Mouse (Mus musculus): Measurements from ENCODE around the gene Tusc2. TPM values are rescaled to one million over a fixed set of nuclear protein-coding genes. Genes with fewer than 3 reads are reported as not detected.

Tusc2 gene
- polyA plus RNA-seq, 1 experiment from 2014 or later = 87.1 TPM

- no peaks in the 10 kb centered on the region for H3K9me3 ChIP-seq
- H3K4me3 ChIP-seq = peak overlapping the region; percentile 73; the same call in 1 of the 2 replicates
- H3K36me3 ChIP-seq = peaks cover 56% of the 10 kb centered on the region
- no peaks in the 10 kb centered on the region for H3K27me3 ChIP-seq (ENCODE audit: insufficient read depth, poor library complexity, severe bottlenecking)
- DNase-seq (ENCODE audit: low spot score) = no peak
- H3K27ac ChIP-seq = no peak overlapping the region
- peaks cover 62% of the 10 kb centered on the region for H3K4me1 ChIP-seq (replicated peaks)
- 94% methylated on average over 8 of the region's 8 CpGs for WGBS
Measured at GRCm38 (mm10) chr9:107539940-107540339, 23.1 kb upstream of the Tusc2 start.

- no peak for DNase-seq (ENCODE audit: low spot score)
- Histone ChIP-seq H3K27ac (no peak overlapping the region), H3K27me3 (ENCODE audit: insufficient read depth, poor library complexity, severe bottlenecking) (no peaks in the 10 kb centered on the region), H3K9me3 (no peaks in the 10 kb centered on the region), H3K4me3 (peak overlapping the region; percentile 73), H3K36me3 (peaks cover 61% of the 10 kb centered on the region), H3K4me1 (replicated peaks) (peaks cover 59% of the 10 kb centered on the region)
- 80% methylated on average over 4 of the region's 4 CpGs for WGBS
Measured at GRCm38 (mm10) chr9:107540420-107540819, 22.6 kb upstream of the Tusc2 start.

- WGBS = 40% methylated on average over 10 of the region's 10 CpGs
- H3K9me3 ChIP-seq = no peaks in the 10 kb centered on the region
- H3K27ac ChIP-seq = peak overlapping the region; percentile 90; the same call in 1 of the 2 replicates
- DNase-seq (ENCODE audit: low spot score) = no peak
- peak overlapping the region; percentile 73 for H3K4me3 ChIP-seq
- H3K27me3 ChIP-seq (ENCODE audit: insufficient read depth, poor library complexity, severe bottlenecking) = no peaks in the 10 kb centered on the region
- peaks cover 58% of the 10 kb centered on the region for H3K4me1 ChIP-seq (replicated peaks)
- H3K36me3 ChIP-seq = peaks cover 61% of the 10 kb centered on the region
Measured at GRCm38 (mm10) chr9:107541005-107541404, 22.1 kb upstream of the Tusc2 start.

- H3K27me3 ChIP-seq (ENCODE audit: insufficient read depth, poor library complexity, severe bottlenecking) = no peaks in the 10 kb centered on the region
- no peaks in the 10 kb centered on the region for H3K9me3 ChIP-seq
- DNase-seq (ENCODE audit: low spot score) = peak; percentile 96
- peak within 1 kb of the TSS; percentile 73 for H3K4me3 ChIP-seq
- H3K4me1 ChIP-seq (replicated peaks) = peaks cover 55% of the 10 kb centered on the region
- peak within 1 kb of the TSS; percentile 90 for H3K27ac ChIP-seq
- H3K36me3 ChIP-seq = peaks cover 57% of the 10 kb centered on the region
- under 1% methylated on average over 46 of the region's 46 CpGs for WGBS
Measured at GRCm38 (mm10) chr9:107541474-107542351, 21.3 kb upstream of the Tusc2 start, which contains the start of the genes Cyb561d2 and Nprl2. Gene Cyb561d2 (minus strand): TSS chr9:107542193. Gene Nprl2 (plus strand): TSS chr9:107542226.

- Histone ChIP-seq H3K4me3 (peak overlapping the region; percentile 73), H3K27me3 (ENCODE audit: insufficient read depth, poor library complexity, severe bottlenecking) (peaks cover under 1% of the 10 kb centered on the region; the same call in 1 of the 2 replicates), H3K4me1 (replicated peaks) (peaks cover 55% of the 10 kb centered on the region), H3K9me3 (no peaks in the 10 kb centered on the region), H3K27ac (peak overlapping the region; percentile 90), H3K36me3 (peaks cover 56% of the 10 kb centered on the region)
- no peak for DNase-seq (ENCODE audit: low spot score)
- 1% methylated on average over 11 of the region's 11 CpGs for WGBS
Measured at GRCm38 (mm10) chr9:107542352-107542686, 20.7 kb upstream of the Tusc2 start.

GRCm38 (mm10) chr9:107542721-107543120 is 20.3 kb upstream of the Tusc2 start:
- peaks cover 52% of the 10 kb centered on the region for H3K36me3 ChIP-seq
- H3K27me3 ChIP-seq (ENCODE audit: insufficient read depth, poor library complexity, severe bottlenecking) = peaks cover 5% of the 10 kb centered on the region; the same call in 1 of the 2 replicates
- H3K9me3 ChIP-seq = no peaks in the 10 kb centered on the region
- no peak for DNase-seq (ENCODE audit: low spot score)
- WGBS = 54% methylated on average over 8 of the region's 8 CpGs
- H3K27ac ChIP-seq = peak overlapping the region; percentile 90; the same call in 1 of the 2 replicates
- H3K4me3 ChIP-seq = peak overlapping the region; percentile 73
- peaks cover 55% of the 10 kb centered on the region for H3K4me1 ChIP-seq (replicated peaks)

- Histone ChIP-seq H3K36me3 (peaks cover 47% of the 10 kb centered on the region), H3K4me1 (replicated peaks) (peaks cover 57% of the 10 kb centered on the region), H3K4me3 (peak overlapping the region; percentile 73), H3K9me3 (no peaks in the 10 kb centered on the region), H3K27ac (no peak overlapping the region; the same call in 1 of the 2 replicates), H3K27me3 (ENCODE audit: insufficient read depth, poor library complexity, severe bottlenecking) (peaks cover 10% of the 10 kb centered on the region)
- 86% methylated on average over 11 of the region's 11 CpGs for WGBS
- DNase-seq (ENCODE audit: low spot score) = no peak
Measured at GRCm38 (mm10) chr9:107543299-107543698, 19.8 kb upstream of the Tusc2 start.

GRCm38 (mm10) chr9:107544196-107544700 is 18.8 kb upstream of the Tusc2 start:
- 95% methylated on average over 17 of the region's 17 CpGs for WGBS
- no peaks in the 10 kb centered on the region for H3K9me3 ChIP-seq
- H3K4me3 ChIP-seq = no peak overlapping the region
- peaks cover 20% of the 10 kb centered on the region for H3K27me3 ChIP-seq (ENCODE audit: insufficient read depth, poor library complexity, severe bottlenecking)
- H3K27ac ChIP-seq = no peak overlapping the region
- peaks cover 57% of the 10 kb centered on the region for H3K4me1 ChIP-seq (replicated peaks)
- peaks cover 37% of the 10 kb centered on the region for H3K36me3 ChIP-seq
- DNase-seq (ENCODE audit: low spot score) = no peak

- 95% methylated on average over 12 of the region's 12 CpGs for WGBS
- DNase-seq (ENCODE audit: low spot score) = no peak
- Histone ChIP-seq H3K27me3 (ENCODE audit: insufficient read depth, poor library complexity, severe bottlenecking) (peaks cover 25% of the 10 kb centered on the region), H3K4me3 (no peak overlapping the region), H3K36me3 (peaks cover 32% of the 10 kb centered on the region), H3K27ac (no peak overlapping the region), H3K4me1 (replicated peaks) (peaks cover 57% of the 10 kb centered on the region), H3K9me3 (no peaks in the 10 kb centered on the region)
Measured at GRCm38 (mm10) chr9:107544729-107545128, 18.3 kb upstream of the Tusc2 start.

GRCm38 (mm10) chr9:107545199-107545598 is 17.9 kb upstream of the Tusc2 start:
- peaks cover 28% of the 10 kb centered on the region for H3K36me3 ChIP-seq
- H3K4me3 ChIP-seq = no peak overlapping the region
- DNase-seq (ENCODE audit: low spot score) = no peak
- no peak overlapping the region for H3K27ac ChIP-seq
- H3K9me3 ChIP-seq = no peaks in the 10 kb centered on the region
- peaks cover 29% of the 10 kb centered on the region for H3K27me3 ChIP-seq (ENCODE audit: insufficient read depth, poor library complexity, severe bottlenecking)
- WGBS = 84% methylated on average over 10 of the region's 10 CpGs
- H3K4me1 ChIP-seq (replicated peaks) = peaks cover 57% of the 10 kb centered on the region

GRCm38 (mm10) chr9:107545602-107546001 is 17.5 kb upstream of the Tusc2 start:
- Histone ChIP-seq H3K4me3 (no peak overlapping the region), H3K4me1 (replicated peaks) (peaks cover 60% of the 10 kb centered on the region), H3K9me3 (no peaks in the 10 kb centered on the region), H3K27ac (no peak overlapping the region), H3K27me3 (ENCODE audit: insufficient read depth, poor library complexity, severe bottlenecking) (peaks cover 33% of the 10 kb centered on the region), H3K36me3 (peaks cover 24% of the 10 kb centered on the region)
- WGBS = 9% methylated on average over 3 of the region's 3 CpGs
- DNase-seq (ENCODE audit: low spot score) = peak; percentile 79

- peaks cover 48% of the 10 kb centered on the region for H3K27me3 ChIP-seq (ENCODE audit: insufficient read depth, poor library complexity, severe bottlenecking)
- peak within 1 kb of the TSS; percentile 46; the same call in 1 of the 2 replicates for H3K27ac ChIP-seq
- WGBS = 4% methylated on average over 20 of the region's 20 CpGs
- DNase-seq (ENCODE audit: low spot score) = peak; percentile 87
- H3K4me3 ChIP-seq = peak within 1 kb of the TSS; percentile 42
- H3K9me3 ChIP-seq = no peaks in the 10 kb centered on the region
- H3K36me3 ChIP-seq = peaks cover 24% of the 10 kb centered on the region
- H3K4me1 ChIP-seq (replicated peaks) = peaks cover 60% of the 10 kb centered on the region
Measured at GRCm38 (mm10) chr9:107547026-107547425, 16.0 kb upstream of the Tusc2 start, which contains the start of gene Zmynd10. Gene Zmynd10 (plus strand): TSS chr9:107547298.

- no peak overlapping the region for H3K27ac ChIP-seq
- 78% methylated on average over 5 of the region's 5 CpGs for WGBS
Measured at GRCm38 (mm10) chr9:107547957-107548356, 15.1 kb upstream of the Tusc2 start.

More at GRCm38 (mm10) chr9:107547957-107548356, 15.1 kb upstream of the Tusc2 start:
- H3K9me3 ChIP-seq = no peaks in the 10 kb centered on the region
- H3K36me3 ChIP-seq = peaks cover 24% of the 10 kb centered on the region
- H3K4me3 ChIP-seq = peak overlapping the region; percentile 42; the same call in 1 of the 2 replicates
- H3K4me1 ChIP-seq (replicated peaks) = peaks cover 60% of the 10 kb centered on the region
- peaks cover 57% of the 10 kb centered on the region for H3K27me3 ChIP-seq (ENCODE audit: insufficient read depth, poor library complexity, severe bottlenecking)
- DNase-seq (ENCODE audit: low spot score) = no peak
